Mouse (Mus musculus) spleen, adult 2 months (tissue): ENCODE measurements around the gene Dbi.

Experiments used
- CTCF ChIP-seq: fragments of 200-500 bp; IDR thresholded peaks from 2 replicates; pipeline ENCODE4 v1.5.1; 2011; ENCODE audit warnings: mild to moderate bottlenecking, inconsistent platforms; ENCODE audit not compliant: insufficient read depth, insufficient read length, insufficient replicate concordance; ENCODE audit errors: extremely low read depth
- POLR2A ChIP-seq: fragments of 200-500 bp; IDR thresholded peaks from 2 replicates; pipeline ENCODE4 v1.6.1; 2011; ENCODE audit warnings: low read depth, low read length, inconsistent platforms

DNA sequence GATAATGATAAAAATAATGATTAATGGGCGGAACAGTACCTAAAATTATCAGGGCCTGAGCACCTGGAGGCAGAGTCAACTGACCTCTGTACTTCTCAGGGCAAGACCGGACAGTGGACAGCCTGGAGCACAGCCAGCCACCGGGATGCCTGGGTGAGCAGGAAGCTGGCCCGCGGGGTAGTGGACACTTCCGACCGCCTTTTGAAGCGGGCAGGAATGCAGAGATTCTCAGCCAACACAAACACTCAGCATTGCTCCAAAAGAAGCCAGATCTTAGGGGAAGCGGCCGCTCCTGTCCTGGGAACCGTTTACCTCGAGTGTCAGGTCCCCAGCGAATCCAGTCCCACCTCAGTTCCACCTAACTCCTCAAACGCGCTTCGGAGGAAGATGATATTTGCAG is 48.0 kb downstream of the Dbi start:
- TF ChIP-seq CTCF (no peak), POLR2A (no peak)
